Mouse (Mus musculus): Measurements from ENCODE around the gene Ppp1r9a. TPM values are rescaled to one million over a fixed set of nuclear protein-coding genes. Genes with fewer than 3 reads are reported as not detected.

The Ppp1r9a gene
- polyA plus RNA-seq, 1 experiment from 2014 or later, result 16.3 TPM

DNA sequence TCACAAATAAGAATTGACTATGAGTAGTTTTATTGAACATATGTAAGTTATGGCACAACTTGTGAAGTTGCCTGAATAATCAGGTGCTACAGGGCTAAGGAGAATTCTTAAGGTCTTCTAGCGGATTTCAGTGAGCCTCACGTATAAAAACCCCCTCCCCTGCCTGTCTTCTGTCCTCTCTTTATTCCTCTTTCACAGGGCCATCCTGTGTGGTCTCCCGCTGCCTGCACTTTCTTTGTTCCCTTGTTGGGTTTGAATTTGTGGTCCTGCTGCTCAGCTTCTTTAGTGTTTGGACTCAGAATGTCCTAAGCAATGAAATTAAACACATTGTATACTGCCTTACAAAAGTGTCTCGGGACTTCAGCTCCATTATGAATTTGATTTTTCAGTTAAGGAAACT lies 110.1 kb downstream of the Ppp1r9a start:
- Histone ChIP-seq H3K4me3 (no peak overlapping the region), H3K27ac (no peak overlapping the region), H3K4me2 (no peak overlapping the region), H3K9ac (no peak overlapping the region), H3K9me3 (no peaks in the 10 kb centered on the region), H3K27me3 (no peaks in the 10 kb centered on the region), H3K4me1 (0 out of 2 replicates have a peak, but pooled peaks cover 8% of the 10 kb centered on the region), H3K36me3 (no peaks in the 10 kb centered on the region)
- no peak for ATAC-seq (ENCODE audit: insufficient number of reproducible peaks, low FRiP score, low TSS enrichment, low read depth)
- 60% methylated on average over 4 of the region's 4 CpGs for WGBS

DNA sequence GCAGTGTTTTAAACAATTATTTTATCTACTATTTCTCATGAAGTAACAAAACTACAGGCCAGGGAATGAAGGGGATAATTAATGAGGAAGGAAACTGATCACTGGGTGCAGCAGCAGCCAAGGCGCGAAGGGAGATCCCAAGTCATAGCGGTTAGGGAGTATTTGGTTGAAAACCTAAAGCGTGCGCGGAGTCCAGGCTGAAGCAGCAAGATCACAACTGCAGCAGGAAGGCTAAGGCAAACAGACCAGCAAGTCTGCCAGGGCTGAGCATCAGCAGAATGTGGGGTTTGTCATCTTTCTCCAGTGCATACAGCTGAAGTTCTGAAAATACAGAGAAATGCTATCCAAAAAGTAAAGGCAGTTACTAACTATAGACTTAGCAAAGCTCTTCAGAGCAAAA lies 111.8 kb downstream of the Ppp1r9a start:
- no peaks in the 10 kb centered on the region for H3K9me3 ChIP-seq
- H3K9ac ChIP-seq, result no peak overlapping the region
- ATAC-seq (ENCODE audit: insufficient number of reproducible peaks, low FRiP score, low TSS enrichment, low read depth), result no peak
- no peak overlapping the region for H3K4me3 ChIP-seq
- no peaks in the 10 kb centered on the region for H3K36me3 ChIP-seq
- WGBS, result 88% methylated on average over 6 of the region's 6 CpGs
- H3K4me1 ChIP-seq, result 0 out of 2 replicates have a peak, but pooled peaks cover 8% of the 10 kb centered on the region
- no peaks in the 10 kb centered on the region for H3K27me3 ChIP-seq
- no peak overlapping the region for H3K4me2 ChIP-seq
- H3K27ac ChIP-seq, result no peak overlapping the region

DNA sequence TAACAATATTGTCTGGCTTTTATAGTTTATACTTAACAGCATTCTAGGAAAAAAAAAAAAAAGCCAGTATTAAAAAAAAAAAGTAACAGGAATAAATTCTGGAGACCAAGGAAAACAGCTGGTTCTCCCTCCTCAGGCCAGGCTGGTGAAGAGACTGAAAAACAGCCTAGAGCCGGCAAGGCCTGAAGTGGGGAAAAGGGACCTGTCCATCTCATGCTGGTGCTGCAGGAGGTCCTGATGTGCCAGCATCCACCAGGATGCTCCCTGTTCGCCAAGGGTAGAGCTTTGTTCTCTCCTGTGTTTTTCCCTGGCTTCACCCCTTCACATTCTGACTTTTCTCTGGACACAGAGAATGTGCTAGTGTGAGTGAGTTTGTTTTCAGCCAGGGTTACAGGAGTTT lies 112.5 kb downstream of the Ppp1r9a start:
- 56% methylated on average over 2 of the region's 2 CpGs for WGBS
- Histone ChIP-seq H3K9me3 (no peaks in the 10 kb centered on the region), H3K36me3 (no peaks in the 10 kb centered on the region), H3K4me1 (0 out of 2 replicates have a peak, but pooled peaks cover 8% of the 10 kb centered on the region), H3K4me3 (no peak overlapping the region), H3K27me3 (no peaks in the 10 kb centered on the region), H3K9ac (no peak overlapping the region), H3K27ac (no peak overlapping the region), H3K4me2 (no peak overlapping the region)
- no peak for ATAC-seq (ENCODE audit: insufficient number of reproducible peaks, low FRiP score, low TSS enrichment, low read depth)

DNA sequence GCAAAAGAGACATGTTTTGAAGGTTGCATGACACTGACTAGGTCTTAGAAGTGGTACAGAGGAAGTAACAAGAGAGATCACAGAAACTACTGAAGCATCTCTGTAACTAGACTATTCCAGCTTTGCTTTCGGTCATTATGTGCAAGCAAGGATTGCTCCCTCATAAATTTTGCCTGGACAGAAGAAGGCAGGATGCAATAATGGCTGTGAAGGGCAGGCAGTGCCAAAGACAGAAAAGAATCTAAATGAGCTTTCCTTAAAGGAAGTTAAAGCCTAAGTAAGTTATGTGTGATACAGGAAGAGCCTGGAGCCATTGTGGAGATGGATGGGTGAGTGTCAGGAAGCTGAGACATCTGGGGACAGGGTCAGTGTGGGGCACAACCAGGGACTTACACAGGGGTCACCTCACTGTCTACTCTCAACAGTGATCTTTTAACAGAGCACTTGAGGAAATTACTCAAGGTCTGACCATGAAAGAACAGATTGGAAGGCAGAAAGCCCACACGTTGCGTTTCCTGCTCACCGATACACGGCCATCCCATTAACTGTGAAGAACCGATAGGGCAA lies 115.3 kb downstream of the Ppp1r9a start:
- WGBS, result 41% methylated on average over 6 of the region's 6 CpGs
- no peaks in the 10 kb centered on the region for H3K36me3 ChIP-seq
- no peak overlapping the region for H3K27ac ChIP-seq
- no peak overlapping the region for H3K4me3 ChIP-seq
- H3K9ac ChIP-seq, result no peak overlapping the region
- no peaks in the 10 kb centered on the region for H3K9me3 ChIP-seq
- ATAC-seq (ENCODE audit: insufficient number of reproducible peaks, low FRiP score, low TSS enrichment, low read depth), result no peak
- H3K4me1 ChIP-seq, result no peaks in the 10 kb centered on the region
- H3K27me3 ChIP-seq, result no peaks in the 10 kb centered on the region
- no peak overlapping the region for H3K4me2 ChIP-seq

DNA sequence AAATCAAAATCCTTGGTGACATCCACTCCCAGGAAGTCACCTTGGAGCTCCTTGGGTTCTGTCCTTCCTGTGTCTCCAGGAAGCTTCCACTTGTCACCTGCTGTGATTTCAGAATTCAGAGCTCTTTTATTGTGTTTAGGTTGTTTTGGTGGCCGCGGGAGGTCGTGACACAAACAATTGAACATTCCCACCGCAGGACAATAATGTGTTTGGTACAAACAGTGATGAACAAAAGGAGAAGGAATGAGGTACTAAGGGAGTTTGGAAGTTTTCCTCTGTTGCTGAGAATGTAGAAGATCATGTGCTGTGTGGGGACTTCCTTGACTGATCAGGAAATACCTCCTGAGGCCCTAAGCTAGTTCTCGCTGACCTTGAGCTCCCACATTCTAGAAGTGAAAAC lies 116.5 kb downstream of the Ppp1r9a start:
- Histone ChIP-seq H3K27ac (no peak overlapping the region), H3K9ac (no peak overlapping the region), H3K4me3 (no peak overlapping the region), H3K27me3 (no peaks in the 10 kb centered on the region), H3K36me3 (no peaks in the 10 kb centered on the region), H3K9me3 (no peaks in the 10 kb centered on the region), H3K4me2 (no peak overlapping the region), H3K4me1 (no peaks in the 10 kb centered on the region)
- 62% methylated on average over 5 of the region's 5 CpGs for WGBS
- no peak for ATAC-seq (ENCODE audit: insufficient number of reproducible peaks, low FRiP score, low TSS enrichment, low read depth)

DNA sequence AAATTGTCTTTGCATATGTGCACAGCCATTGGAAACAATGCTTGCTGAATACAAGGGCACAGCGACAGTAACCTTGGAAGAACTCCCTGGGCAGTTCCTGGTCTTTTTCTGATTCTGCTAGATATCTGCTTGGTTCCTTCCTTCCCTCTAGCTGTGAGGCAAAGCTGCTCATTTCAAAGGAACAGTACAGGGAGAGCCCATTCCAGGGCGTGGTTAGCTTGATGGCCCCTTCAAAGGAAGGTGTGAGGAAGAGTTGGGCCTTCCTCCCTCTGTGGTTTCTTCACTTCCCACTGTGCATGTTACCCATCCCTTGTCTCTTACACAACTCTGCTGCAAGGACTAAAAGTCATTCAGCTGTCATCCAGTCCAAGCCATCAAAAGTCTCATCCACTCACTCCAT lies 117.3 kb downstream of the Ppp1r9a start:
- no peak overlapping the region for H3K27ac ChIP-seq
- H3K4me1 ChIP-seq, result no peaks in the 10 kb centered on the region
- no peak overlapping the region for H3K9ac ChIP-seq
- no peak overlapping the region for H3K4me3 ChIP-seq
- no peaks in the 10 kb centered on the region for H3K9me3 ChIP-seq
- no peaks in the 10 kb centered on the region for H3K36me3 ChIP-seq
- 78% methylated on average over 2 of the region's 2 CpGs for WGBS
- no peaks in the 10 kb centered on the region for H3K27me3 ChIP-seq
- no peak overlapping the region for H3K4me2 ChIP-seq
- ATAC-seq (ENCODE audit: insufficient number of reproducible peaks, low FRiP score, low TSS enrichment, low read depth), result no peak

DNA sequence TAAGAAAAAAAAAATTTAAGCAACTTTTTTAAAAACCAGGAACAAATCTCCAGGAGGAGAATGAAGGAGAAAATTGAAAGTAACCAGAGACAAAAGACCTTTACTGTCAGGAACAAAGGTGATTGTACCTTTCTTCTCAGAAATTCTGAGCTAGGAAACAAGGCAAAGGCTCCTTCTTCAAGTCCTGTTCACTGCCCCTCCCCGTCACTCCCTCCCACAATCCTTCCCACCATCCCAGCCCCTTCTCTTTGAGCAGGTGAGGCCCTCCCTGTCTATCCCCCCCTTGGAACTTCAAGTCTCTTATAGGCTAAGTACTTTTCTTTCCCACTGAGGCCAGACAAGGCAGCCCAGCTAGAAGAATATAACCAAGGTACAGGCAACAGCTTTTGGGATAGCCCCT lies 117.8 kb downstream of the Ppp1r9a start:
- no peak overlapping the region for H3K9ac ChIP-seq
- no peak overlapping the region for H3K27ac ChIP-seq
- no peak overlapping the region for H3K4me3 ChIP-seq
- H3K4me1 ChIP-seq, result no peaks in the 10 kb centered on the region
- WGBS, result 85% methylated on average over 1 of the region's 1 CpGs
- H3K9me3 ChIP-seq, result no peaks in the 10 kb centered on the region
- H3K27me3 ChIP-seq, result no peaks in the 10 kb centered on the region
- no peaks in the 10 kb centered on the region for H3K36me3 ChIP-seq
- ATAC-seq (ENCODE audit: insufficient number of reproducible peaks, low FRiP score, low TSS enrichment, low read depth), result no peak
- H3K4me2 ChIP-seq, result no peak overlapping the region

DNA sequence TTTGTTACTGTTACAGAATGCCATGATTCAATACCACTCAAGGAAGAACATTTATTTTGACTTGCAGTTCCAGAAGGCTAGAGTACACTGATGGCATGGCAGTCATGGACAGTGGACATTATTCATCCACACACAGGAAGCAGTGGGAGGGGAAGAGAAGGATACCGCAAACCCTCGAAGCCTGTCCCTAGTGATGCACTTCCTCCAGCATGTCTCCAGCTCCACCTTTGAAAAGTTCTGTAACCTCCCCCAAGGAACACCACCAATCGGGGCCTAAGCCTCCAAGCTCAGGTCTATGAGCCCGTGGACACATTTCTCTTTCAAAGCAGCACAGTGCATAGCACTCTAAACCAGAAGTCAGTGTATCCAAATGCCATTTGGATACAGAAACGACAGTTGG lies 120.0 kb downstream of the Ppp1r9a start:
- 69% methylated on average over 5 of the region's 5 CpGs for WGBS
- H3K4me2 ChIP-seq, result no peak overlapping the region
- no peaks in the 10 kb centered on the region for H3K36me3 ChIP-seq
- no peaks in the 10 kb centered on the region for H3K9me3 ChIP-seq
- no peak overlapping the region for H3K4me3 ChIP-seq
- no peak overlapping the region for H3K27ac ChIP-seq
- no peak overlapping the region for H3K9ac ChIP-seq
- no peaks in the 10 kb centered on the region for H3K27me3 ChIP-seq
- no peak for ATAC-seq (ENCODE audit: insufficient number of reproducible peaks, low FRiP score, low TSS enrichment, low read depth)
- H3K4me1 ChIP-seq, result no peaks in the 10 kb centered on the region

DNA sequence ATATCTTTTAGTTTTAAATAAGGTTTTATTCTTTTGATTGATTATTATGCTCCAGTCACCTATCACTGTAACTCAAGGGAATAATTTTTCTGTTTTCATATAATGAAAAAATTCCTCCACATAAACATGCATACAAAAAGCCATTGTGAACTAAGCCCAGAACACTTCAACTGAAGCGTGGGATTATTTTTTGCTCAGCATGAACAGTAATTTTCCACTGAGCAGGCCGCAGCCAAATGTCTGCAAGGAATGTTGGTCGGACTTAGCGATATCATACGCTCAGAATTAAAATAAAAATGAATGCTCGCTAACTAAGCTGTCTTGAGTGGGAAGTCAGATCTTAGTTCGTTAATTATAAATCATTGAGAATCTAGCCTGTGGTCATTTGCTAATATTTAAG lies 122.2 kb downstream of the Ppp1r9a start:
- Histone ChIP-seq H3K4me2 (no peak overlapping the region), H3K27me3 (no peaks in the 10 kb centered on the region), H3K27ac (no peak overlapping the region), H3K9me3 (no peaks in the 10 kb centered on the region), H3K36me3 (no peaks in the 10 kb centered on the region), H3K4me3 (no peak overlapping the region), H3K4me1 (no peaks in the 10 kb centered on the region), H3K9ac (no peak overlapping the region)
- WGBS, result 62% methylated on average over 7 of the region's 7 CpGs
- no peak for ATAC-seq (ENCODE audit: insufficient number of reproducible peaks, low FRiP score, low TSS enrichment, low read depth)

DNA sequence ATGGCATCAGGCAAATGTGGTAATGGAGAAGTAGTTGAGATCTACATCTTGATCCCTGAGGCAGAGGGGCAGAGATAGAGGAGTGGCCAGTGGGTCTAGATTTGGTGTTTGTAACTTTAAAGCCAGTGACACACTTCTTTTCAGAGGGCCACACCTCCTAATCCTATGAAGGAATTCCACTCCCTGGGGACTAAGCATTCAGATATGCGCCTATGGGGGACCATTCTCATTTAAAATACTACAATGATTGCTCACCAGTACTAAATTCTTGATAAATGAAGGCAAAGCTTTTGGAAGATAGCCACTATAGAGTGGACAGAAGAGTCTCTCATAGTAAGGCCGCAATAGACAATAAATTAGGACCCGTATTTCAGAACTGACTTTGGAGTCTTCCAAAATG lies 124.1 kb downstream of the Ppp1r9a start:
- H3K27ac ChIP-seq, result no peak overlapping the region
- no peak overlapping the region for H3K9ac ChIP-seq
- no peak overlapping the region for H3K4me3 ChIP-seq
- H3K36me3 ChIP-seq, result no peaks in the 10 kb centered on the region
- ATAC-seq (ENCODE audit: insufficient number of reproducible peaks, low FRiP score, low TSS enrichment, low read depth), result no peak
- 80% methylated on average over 3 of the region's 3 CpGs for WGBS
- no peaks in the 10 kb centered on the region for H3K9me3 ChIP-seq
- no peaks in the 10 kb centered on the region for H3K4me1 ChIP-seq
- H3K4me2 ChIP-seq, result no peak overlapping the region
- H3K27me3 ChIP-seq, result no peaks in the 10 kb centered on the region

DNA sequence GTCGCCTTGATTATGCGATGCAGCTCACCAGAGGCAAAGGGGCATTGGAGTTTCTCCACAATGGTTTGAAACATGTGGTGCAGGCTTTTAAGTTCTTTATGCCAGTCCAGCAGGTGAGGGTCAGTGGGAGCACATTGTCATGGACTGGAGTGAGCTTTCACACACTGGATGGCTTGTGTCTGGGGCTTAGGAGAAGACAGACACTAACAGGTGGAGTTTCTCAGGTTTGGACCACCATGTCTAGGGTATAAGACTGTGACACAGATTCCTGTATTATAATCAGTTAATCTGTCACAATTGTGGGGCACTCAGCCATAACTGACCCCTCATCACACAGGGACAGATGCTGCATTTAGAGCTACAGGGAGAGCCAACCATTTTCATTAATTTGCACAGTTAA lies 124.5 kb downstream of the Ppp1r9a start:
- Histone ChIP-seq H3K4me2 (no peak overlapping the region), H3K27me3 (no peaks in the 10 kb centered on the region), H3K4me1 (no peaks in the 10 kb centered on the region), H3K36me3 (no peaks in the 10 kb centered on the region), H3K27ac (no peak overlapping the region), H3K9ac (no peak overlapping the region), H3K4me3 (no peak overlapping the region), H3K9me3 (no peaks in the 10 kb centered on the region)
- ATAC-seq (ENCODE audit: insufficient number of reproducible peaks, low FRiP score, low TSS enrichment, low read depth), result no peak
- 90% methylated on average over 2 of the region's 2 CpGs for WGBS

DNA sequence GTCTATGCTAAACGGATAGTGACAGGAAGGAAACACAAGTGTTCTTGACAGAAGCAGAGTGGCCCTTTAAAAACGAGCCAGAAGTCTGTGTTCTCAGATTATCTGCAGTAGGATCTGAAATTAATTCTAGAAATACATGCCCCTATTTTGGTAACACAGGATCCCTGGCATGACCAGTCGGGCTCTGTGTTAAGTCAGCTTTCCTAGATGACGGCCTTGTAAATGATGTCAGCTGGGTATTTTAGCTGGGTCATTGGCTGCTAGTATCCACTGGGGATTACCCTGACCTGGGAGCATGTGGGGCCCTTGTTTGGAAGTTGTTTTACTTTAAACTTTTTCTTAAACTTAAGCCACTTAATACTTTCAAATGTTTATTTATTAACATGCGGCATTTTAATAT lies 125.1 kb downstream of the Ppp1r9a start:
- Histone ChIP-seq H3K4me3 (no peak overlapping the region), H3K9me3 (no peaks in the 10 kb centered on the region), H3K27ac (no peak overlapping the region), H3K9ac (no peak overlapping the region), H3K4me1 (no peaks in the 10 kb centered on the region), H3K36me3 (no peaks in the 10 kb centered on the region), H3K27me3 (no peaks in the 10 kb centered on the region), H3K4me2 (no peak overlapping the region)
- WGBS, result 43% methylated on average over 5 of the region's 5 CpGs
- ATAC-seq (ENCODE audit: insufficient number of reproducible peaks, low FRiP score, low TSS enrichment, low read depth), result no peak

Measured in limb, embryonic 15.5 days (tissue).